Mouse (Mus musculus): ENCODE data around the gene Atxn10. TPM values are rescaled to one million over a fixed set of nuclear protein-coding genes. Genes with fewer than 3 reads are reported as not detected.

Atxn10 gene
- 88.5 and 88.7 TPM in 2 replicates for total RNA-seq (2017)

DNA sequence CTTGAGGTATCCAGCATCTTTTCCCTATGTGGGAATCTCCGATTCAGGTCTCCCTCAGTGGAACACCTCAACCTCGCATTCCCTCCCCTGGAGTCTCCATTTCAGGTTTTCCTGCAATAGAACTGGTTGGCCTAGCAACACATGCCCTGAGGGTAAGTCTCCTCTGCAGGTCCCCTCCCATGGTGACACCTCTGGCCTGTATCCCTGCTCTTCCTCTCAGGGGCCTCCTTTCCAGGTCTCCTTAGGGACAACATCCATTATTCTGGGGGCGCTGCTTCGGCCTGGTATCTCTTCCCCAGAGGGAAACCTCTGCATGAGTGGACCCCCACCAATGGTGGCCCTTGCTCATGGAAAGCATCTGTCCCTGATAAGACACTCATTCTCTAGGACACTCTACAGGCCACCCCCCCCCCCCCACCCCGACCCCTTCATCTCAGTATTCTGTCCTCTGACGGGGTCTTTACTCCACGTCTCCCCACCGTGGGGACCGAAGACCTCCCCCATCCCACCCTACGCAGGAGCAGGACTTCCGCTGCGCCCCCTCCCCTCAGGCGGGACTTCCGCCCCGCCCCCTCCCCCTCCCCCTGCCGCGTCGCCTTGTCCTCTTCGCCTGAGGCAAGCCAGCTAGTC lies at the start of gene Atxn10:
TSS of gene Atxn10 (plus strand) at position 575 of the 630 bp plus-strand sequence.
- no peak for ATAC-seq (replicated peaks; ENCODE audit: low read depth, poor library complexity, severe bottlenecking)

DNA sequence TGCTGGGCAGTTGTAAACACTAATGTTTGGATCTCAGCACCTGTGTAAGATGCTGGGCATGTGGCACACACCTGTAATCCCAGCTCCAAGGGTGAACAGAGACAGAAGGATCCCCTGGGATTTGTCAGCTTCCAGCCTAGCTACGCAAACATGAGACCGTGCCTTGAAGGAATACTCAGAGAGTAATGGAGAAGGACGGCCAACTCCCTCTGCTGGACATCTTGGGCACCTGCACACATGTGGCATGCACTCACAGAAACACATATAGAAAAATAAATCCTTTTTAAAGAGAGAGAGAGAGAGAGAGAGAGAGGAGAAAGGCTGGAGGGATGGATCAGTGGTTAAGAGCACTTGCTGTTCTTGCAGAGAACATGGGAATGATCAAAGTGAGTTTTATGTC lies 41.4 kb upstream of the Atxn10 start:
- no peak for ATAC-seq (replicated peaks; ENCODE audit: low read depth, poor library complexity, severe bottlenecking)

DNA sequence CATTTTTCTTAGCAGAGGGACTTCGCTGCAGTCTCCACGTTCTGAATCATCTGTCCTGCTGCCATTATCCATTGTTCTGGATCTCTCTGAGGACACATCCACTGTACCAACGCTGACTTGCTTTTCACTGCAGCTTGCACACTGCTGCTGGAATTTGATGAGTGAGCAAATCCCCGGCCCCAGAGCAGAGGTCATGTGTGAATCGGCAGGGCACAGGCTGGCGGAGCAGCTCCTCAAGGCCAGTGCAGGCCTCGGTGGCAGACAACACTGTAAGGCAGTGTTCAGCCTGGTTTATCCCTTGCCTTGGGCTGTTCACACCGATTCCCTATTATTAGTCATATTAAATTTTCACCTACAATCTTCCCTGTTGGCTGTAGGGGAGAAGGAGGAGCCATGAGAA lies 40.5 kb upstream of the Atxn10 start:
- ATAC-seq (replicated peaks; ENCODE audit: low read depth, poor library complexity, severe bottlenecking), result no peak

DNA sequence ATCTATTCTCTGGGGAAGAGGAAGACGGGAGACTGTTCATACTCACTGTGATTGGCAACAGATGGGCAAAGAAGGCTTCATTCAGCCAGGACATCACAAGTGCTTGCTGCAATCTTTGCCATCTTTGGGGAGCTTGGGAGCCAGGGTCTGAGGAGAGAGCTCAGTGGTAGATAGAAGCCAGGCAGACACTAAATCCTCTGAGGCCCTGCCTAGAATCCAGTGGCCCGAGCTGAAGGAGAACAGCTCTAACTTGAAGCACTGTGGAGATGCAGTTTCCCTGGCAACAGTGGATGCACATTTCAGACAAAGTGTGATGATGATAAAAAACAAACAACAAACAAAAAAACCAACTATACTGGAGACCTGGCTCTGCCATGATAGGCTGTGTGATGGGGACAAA lies 40.1 kb upstream of the Atxn10 start:
- ATAC-seq (replicated peaks; ENCODE audit: low read depth, poor library complexity, severe bottlenecking), result no peak

DNA sequence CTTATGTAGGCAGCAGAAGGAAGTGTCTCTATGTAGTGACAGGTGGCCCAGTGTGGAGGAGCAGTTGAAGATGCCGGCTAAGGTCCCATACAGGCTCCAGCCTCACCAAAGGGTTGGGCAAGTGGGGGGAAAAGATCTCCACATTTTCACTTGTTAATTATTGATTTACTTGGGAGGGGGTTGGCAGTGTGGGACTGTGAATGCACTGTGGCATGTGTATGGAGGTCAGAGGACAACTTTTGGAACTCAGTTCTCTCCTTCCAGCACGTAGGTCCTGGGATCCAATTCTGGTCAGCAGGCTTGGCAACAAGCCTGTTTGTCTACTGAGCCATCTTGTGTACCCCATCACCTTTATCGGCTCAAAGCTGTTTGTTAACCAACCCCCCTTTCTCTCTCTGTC lies 39.5 kb upstream of the Atxn10 start:
- no peak for ATAC-seq (replicated peaks; ENCODE audit: low read depth, poor library complexity, severe bottlenecking)

DNA sequence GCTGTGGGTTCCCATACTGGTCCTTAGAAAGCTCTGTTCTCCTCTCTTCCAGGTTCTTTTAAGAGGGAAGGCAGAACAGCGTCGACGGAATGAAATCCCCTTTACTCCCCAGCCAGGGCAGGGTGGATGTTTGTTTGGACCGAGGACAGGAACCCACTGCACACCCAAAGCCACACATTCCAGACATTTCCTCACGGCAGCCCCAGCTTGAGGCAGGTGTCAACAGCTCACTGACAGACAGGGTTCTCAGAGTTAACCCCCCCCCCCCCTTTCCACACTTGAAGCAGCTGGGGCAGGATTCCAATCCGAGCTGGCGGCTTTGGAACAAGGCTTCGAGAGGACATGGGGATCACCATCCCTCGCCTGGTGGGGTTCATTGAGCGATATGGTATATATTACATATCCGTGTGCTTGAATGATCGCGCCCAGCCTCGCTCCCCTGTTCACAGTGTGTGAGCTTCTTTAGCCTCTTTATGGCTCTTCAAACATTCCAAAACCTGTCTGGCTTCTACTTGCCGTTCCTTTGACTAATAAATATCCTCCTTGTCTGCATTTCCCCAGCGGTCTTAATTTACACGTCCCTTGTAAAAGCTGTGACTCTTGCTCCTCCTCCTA lies 37.8 kb upstream of the Atxn10 start:
- ATAC-seq (replicated peaks; ENCODE audit: low read depth, poor library complexity, severe bottlenecking), result no peak

DNA sequence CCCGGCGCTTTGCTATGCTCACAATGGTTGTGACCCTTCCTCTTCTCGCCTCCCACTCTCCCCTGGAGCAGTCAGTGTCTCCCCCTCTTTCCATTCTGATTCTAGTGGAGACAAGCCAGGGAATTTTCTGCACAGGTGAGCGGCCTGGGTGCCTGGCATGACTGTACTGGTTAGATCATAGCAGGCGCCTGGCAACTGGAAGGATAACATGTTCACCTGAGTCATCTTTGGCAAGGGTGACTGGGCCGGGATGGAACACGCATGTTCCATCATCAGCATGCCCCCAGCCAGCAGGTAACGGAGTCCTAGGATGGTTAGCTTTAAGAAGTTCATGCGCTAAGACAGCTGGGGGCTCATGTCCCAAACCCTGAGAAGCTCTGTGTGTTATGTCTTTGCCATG lies 37.1 kb upstream of the Atxn10 start:
- no peak for ATAC-seq (replicated peaks; ENCODE audit: low read depth, poor library complexity, severe bottlenecking)

DNA sequence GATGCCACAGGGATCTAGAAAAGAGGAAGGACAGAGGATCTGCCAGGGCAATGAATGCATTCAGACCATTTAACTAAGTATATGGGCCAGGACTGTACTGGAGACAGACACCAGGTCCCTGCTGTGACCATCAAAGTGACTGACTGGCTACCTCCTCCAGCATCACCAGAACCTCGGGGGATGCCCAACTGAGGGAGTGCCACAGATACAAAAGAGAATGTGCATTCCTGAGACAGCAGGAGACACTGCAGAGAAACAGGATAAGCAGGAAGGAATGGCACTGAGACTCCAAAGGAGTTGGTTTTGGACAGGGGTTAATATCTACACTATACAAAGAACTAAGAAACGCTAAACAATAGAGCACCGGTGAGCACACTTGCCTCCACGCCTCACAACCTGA lies 32.8 kb upstream of the Atxn10 start:
- no peak for ATAC-seq (replicated peaks; ENCODE audit: low read depth, poor library complexity, severe bottlenecking)

DNA sequence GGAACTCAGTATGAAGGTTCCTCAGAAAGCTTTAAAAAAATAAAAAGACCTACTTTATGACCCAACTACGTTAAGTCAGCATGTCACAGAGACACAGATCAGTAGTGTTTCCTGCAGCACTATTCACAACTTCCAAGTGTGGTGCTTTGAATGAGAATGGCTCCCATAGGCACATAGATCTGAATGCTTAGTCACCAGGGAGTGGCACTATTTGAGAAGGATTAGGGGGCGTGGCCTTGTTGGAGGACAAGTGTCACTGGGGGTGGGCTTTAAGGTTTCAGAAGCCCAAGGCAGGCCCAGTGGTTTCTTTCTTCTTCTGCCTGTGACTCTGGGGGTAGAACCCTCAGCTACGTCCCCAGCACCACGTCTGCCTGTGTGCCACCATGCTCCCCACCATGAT lies 32.1 kb upstream of the Atxn10 start:
- no peak for ATAC-seq (replicated peaks; ENCODE audit: low read depth, poor library complexity, severe bottlenecking)

DNA sequence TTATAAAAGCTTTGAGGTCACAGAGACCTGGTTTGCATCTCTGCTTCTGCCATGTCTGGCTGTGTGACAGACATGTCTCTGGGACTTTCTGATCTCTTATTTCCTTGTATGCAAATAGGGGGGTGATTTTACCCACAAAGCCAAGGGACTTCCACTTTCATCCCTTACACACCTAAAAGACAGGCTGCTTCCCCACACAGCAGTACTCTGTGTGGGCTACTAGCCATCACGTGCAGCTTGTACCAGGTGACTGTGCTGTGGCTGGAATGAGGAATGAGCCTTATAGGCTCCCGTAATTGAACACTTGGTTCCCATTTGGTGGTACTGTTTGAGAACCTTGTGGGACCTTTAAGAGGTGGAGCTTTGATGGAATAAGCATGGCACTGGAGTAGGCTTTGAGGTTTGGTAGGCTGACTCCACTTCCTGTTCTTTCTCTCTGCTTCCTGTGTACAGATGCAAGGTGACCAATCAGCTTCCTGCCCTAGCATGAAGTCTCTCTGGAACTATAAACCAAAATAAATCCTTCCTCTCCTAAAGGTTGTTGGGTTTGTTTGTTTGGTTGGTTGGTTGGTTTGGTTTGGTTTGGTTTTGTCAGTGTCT lies 28.9 kb upstream of the Atxn10 start:
- no peak for ATAC-seq (replicated peaks; ENCODE audit: low read depth, poor library complexity, severe bottlenecking)

DNA sequence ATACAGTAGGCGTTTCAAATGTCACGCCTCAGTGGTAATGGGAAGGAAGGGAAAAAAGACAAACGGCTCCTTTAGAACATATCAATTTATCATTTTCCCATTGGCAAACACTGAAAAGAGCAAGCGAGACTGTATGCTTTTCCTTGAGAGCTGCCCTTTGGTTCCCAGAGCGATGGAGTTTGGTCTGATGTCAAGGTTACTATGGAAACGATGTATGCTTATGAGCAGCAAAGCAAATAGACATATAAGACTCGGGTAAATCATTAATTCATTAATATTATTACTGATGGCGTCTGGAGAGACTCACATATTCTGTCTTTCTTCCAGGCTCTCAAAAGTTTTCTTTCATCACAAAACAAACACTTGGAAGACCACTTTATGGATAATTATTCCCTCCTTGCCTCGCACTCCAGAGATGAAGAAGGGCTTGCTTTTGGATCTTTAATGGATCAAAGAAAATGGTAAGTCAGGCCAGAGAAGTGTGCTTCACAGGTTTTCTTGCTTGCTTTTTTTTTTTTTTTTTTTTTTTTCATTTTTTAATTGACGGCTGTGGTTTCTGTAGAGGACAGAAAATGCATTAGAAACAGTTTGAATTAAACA lies 24.9 kb upstream of the Atxn10 start:
- ATAC-seq (replicated peaks; ENCODE audit: low read depth, poor library complexity, severe bottlenecking), result no peak

DNA sequence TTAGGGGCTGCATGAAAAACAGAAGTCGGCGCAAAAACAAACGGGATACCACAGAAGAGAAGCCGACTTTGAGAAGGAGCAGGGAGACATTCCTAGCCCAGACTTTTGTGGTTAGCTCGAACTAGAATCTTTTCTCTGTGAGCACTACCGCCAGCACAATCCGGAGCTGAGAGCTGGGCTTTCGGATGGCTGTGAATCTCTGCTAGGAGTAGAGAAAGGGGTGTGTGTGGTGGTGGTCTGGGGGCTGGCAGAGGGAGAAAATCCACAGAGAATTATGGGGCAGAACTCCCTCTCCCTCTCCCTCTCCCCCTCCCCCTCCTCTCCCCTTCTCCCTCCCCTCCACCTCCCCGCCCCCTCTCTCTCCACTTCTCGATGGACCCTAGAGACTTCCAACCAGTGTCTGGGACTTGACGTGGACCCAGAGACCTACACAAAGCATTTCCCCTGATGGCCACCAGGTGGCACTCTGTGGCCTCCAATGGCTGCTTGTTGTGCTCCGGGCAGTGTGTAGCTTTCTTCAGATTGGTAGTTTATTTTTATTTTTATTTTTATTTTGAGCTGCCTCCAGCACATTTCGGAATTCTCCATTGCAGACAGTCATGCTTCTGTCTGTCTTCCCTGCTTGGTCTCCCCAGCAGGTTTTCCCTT lies 20.5 kb upstream of the Atxn10 start:
- peak; percentile 81 for ATAC-seq (replicated peaks; ENCODE audit: low read depth, poor library complexity, severe bottlenecking)

DNA sequence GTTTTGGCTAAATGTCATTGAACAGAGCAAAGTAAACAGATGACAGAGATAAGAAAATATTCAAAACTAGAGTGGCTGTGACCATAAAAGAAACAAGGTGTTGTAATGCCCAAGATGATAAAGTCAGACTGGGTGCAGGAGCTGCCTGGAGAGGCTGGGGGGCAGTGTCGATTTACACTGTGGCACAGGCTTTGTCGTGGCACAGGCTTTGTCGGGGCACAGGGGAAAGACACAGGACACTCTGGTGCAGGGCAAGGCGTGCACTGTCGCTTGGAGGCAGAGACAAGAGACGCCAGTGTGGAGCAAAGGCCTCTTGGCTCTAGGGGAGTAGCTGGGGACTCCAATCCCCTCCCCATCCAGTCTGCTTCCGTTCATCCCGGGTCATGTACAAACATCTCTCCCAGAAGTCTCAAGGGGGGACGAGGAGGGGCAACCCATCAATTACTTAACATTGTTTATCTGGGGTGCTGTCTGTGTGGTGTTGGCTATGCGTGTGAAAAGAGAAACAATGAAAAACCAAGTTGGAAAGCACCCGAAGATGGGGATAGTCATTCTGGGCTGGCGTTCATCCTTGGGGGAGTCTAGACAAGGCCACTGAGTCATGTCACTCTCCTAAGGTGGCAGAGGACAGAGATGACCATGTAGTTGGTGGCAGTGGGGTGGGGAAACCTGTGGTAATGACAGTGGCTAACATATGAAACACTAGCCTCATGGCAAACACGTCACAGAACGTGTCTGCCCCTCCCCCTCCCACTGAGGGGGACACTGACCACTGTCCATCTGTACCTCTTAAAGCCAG lies 19.5 kb upstream of the Atxn10 start:
- no peak for ATAC-seq (replicated peaks; ENCODE audit: low read depth, poor library complexity, severe bottlenecking)

DNA sequence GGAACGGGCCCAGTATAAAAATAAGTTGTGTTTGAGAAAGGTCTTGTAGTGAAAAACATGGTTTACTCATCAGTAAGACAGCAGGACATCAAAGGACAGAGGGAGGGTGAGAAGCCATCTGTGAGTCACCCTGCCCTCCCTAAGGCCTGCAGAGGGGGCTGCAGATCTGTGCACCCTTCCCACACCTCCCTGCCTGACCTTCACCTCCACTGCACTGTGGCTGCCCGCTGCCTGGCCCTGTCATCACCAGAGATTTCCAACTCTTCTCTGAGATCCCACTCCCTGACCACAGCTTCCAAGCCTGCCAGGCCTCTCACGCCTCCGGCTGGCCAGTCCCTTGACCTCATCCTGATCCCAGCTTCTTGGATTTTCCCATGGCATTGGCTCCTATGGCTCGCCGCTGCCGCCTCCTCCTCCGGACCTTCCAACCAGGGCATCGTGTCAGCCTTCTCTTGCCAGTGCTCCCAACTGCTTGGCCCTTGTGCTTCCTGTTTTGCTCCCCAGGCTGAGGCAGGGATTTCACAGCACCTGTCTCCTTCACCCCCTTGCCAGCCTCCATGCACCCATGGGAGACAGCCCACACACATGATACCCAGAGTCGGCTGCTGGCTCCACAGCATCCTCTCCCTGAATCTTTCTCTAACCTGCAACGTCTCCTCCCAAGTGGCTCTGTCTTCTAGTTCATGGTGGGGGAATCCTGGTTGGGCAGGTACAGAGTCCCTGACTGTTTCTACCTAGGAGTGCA lies 15.9 kb upstream of the Atxn10 start:
- ATAC-seq (replicated peaks; ENCODE audit: low read depth, poor library complexity, severe bottlenecking), result no peak

DNA sequence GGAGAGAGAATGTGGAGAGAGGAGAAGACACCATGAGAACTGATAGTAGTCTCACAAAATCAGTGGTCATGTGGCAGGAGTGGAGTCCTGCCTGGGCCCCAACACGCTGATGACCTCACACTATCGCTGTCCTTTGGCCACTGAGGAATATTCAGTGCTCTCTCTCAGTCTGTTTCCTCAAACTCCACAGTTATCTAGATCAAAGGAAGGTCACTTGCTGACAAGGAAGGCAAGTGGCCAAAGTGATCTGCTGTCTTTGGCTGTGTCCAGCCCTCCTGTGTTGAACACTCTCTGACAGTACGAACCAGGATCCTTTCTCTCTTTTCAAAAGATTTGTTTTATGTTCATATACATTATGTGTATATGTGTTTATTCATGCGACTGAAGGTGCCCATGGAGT lies 12.8 kb upstream of the Atxn10 start:
- ATAC-seq (replicated peaks; ENCODE audit: low read depth, poor library complexity, severe bottlenecking), result no peak

DNA sequence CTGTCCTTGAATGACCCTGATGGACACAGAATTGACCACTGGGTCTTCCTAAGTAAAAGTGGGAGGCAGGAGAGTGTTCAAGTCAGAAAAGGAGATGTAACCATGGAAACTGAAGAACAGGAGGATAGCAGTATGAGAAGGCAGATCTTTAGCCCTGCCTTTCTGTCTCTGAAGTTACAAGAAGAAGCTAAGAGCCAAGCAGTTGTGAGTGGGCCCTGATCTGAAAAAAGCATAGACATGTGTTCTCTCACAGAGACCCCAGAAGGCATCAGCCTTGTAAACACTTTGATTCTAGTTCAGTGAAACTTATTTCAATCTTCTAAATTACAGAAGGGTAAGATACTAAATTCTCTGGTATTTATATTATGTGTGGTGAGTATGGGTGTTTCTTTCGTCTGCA lies 11.6 kb upstream of the Atxn10 start:
- ATAC-seq (replicated peaks; ENCODE audit: low read depth, poor library complexity, severe bottlenecking), result no peak

DNA sequence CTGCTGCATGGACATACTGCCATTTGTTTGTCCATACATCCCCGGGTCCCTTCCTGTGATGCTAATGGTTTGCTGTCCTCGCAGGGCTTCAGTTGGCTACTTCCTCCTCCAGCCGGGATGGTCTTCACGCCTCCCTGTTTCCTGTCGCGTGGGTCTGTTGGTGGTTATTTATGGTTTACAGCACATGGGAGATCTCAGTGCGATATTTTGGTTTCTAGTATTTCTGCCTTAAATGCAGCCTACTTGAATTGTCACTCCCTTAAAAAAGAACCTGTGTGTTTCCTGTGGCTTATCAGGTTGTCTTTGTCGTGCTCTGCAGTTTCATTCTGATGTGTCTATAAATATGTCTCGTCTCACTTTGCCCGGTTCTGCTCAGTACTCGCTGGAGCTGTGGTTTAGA lies 8.2 kb upstream of the Atxn10 start:
- ATAC-seq (replicated peaks; ENCODE audit: low read depth, poor library complexity, severe bottlenecking), result peak; percentile 69

DNA sequence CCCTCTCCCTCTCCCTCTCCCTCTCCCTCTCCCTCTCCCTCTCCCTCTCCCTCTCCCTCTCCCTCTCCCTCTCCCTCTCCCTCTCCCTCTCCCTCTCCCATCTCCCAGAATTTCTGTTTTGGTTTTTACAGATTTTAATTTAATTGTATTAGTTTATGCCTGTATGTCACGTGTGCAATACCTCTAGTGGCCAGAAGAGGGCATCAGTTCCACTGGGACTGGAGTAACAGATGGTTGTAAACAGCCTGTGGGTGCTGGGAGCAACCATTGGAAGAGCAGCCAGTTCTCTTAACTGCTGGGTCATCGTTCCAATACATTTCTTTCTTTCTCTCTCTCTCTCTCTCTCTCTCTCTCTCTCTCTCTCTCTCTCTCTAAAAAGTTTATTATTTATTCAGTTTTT lies 7.6 kb upstream of the Atxn10 start:
- peak; percentile 45; the same call in 1 of the 2 replicates for ATAC-seq (replicated peaks; ENCODE audit: low read depth, poor library complexity, severe bottlenecking)

DNA sequence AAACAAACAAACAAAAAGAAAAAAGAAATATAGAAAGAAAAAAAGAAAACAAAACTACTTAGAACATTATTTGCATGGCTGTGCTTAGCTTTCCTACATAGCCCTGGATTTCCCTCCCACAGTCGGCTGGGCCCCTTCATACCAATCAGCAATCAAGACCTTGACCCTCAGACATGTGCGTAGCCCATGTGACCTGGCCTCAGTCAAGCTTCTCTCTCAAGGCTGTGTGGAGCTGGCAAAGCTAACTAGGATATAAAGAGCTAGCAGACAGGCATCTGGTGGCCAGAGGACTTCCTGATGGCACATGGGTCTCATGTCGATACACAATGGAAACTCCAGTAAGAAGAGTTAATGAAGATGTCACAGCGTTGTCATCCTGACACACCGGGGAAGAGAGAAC lies 6.9 kb upstream of the Atxn10 start:
- no peak for ATAC-seq (replicated peaks; ENCODE audit: low read depth, poor library complexity, severe bottlenecking)

DNA sequence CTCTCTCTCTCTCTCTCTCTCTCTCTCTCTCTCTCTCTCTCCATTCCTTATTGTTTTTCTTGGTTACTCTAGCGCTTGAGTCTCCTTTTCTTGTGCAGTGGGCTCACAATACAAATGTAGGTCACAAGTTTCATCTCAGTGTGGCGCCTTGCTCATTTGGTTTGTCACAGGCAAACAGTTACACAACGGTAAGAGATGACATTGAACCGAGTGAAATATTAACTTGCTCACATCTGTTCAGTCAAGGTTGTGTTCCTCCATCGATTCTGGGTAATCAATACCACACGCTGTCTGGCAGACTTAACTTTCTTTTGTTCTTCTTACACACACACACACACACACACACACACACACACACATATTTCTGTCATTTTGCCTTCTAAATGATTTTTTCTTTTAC lies 6.0 kb upstream of the Atxn10 start:
- ATAC-seq (replicated peaks; ENCODE audit: low read depth, poor library complexity, severe bottlenecking), result no peak
